8 mouse cellular contexts compared by ENCODE assay signal in genomic region chr9:122185061-122185460, GRCm38 (mm10).
DNase-seq lines count a peak whose midpoint lies in the region; ATAC-seq and TF ChIP-seq lines count a peak whose summit lies in the region.
"Had no signal": no experiment of that assay in that cellular context is flagged by ENCODE, and none has a peak within 500 bp of the region (broad histone marks: within the 10 kb centered on the region; RNA-seq: fewer than 3 reads in every experiment).

No protein-coding gene starts in this region.

- H3K4me2 ChIP-seq in forebrain, embryonic 14.5 days (ENCODE audit: low read length): no peak overlapping the region
- H3K4me2 ChIP-seq: lung, embryonic 15.5 days had no signal

- peak; percentile 65; the same call in 1 of the 2 replicates for ATAC-seq in cerebellum, adult (ENCODE audit: insufficient number of reproducible peaks, low FRiP score, low TSS enrichment)
- no peak; the same call in 1 of the 2 replicates for ATAC-seq in forebrain, embryonic 14.5 days
- ATAC-seq in megakaryocyte, adult 5-6 weeks (ENCODE audit: poor library complexity, severe bottlenecking): peak; percentile 58

- no peak for TF ChIP-seq POLR2A in spleen, adult 2 months (IDR thresholded peaks at IDR 0.05; ENCODE audit: low read depth, low read length)

- no peaks in the 10 kb centered on the region for H3K36me3 ChIP-seq in forebrain, embryonic 14.5 days (ENCODE audit: control insufficient read depth, insufficient read depth, low read length)
- H3K36me3 ChIP-seq in spleen, adult 2 months (ENCODE audit: control insufficient read depth, insufficient read depth, low read length): no peaks in the 10 kb centered on the region
- H3K36me3 ChIP-seq: lung, embryonic 15.5 days had no signal

- peak; percentile 81 for DNase-seq in NIH3T3 (ENCODE audit: low read depth)
- peak; percentile 72 for DNase-seq in forebrain, embryonic 14.5 days (ENCODE audit: low spot score)
- DNase-seq in heart, postnatal 4 days: peak; percentile 88
- peak; percentile 50 to 80 for DNase-seq in layer of hippocampus, postnatal 25 days (ENCODE audit: extremely low spot score in 1 of 2, low spot score in 1 of 2)
- peak; percentile 34 to 75 for DNase-seq in spleen, adult 2 months (ENCODE audit: low read depth in 1 of 2, low spot score in 2 of 2)

- no peak overlapping the region for H3K4me3 ChIP-seq in forebrain, embryonic 14.5 days (ENCODE audit: low read depth, low read length)
- no peak overlapping the region for H3K4me3 ChIP-seq in spleen, adult 2 months (ENCODE audit: extremely low read depth, insufficient read depth, insufficient read length)
- H3K4me3 ChIP-seq: lung, embryonic 15.5 days had no signal

- WGBS in forebrain, embryonic 14.5 days: 19% methylated on average over 2 of the region's 2 CpGs
- 9% methylated on average over 2 of the region's 2 CpGs for WGBS in spleen, adult 2 months

- H3K9me3 ChIP-seq in forebrain, embryonic 14.5 days (replicated peaks; ENCODE audit: control insufficient read depth, low read length): no peaks in the 10 kb centered on the region
- H3K9me3 ChIP-seq: lung, embryonic 15.5 days had no signal

- H3K9ac ChIP-seq in forebrain, embryonic 14.5 days (ENCODE audit: low read length): no peak overlapping the region
- H3K9ac ChIP-seq: lung, embryonic 15.5 days had no signal

- no peaks in the 10 kb centered on the region for H3K4me1 ChIP-seq in forebrain, embryonic 14.5 days (ENCODE audit: control insufficient read depth, insufficient read depth, low read length)
- H3K4me1 ChIP-seq in spleen, adult 2 months (ENCODE audit: control insufficient read depth, insufficient read depth, insufficient read length): peaks cover 10% of the 10 kb centered on the region; the same call in 1 of the 2 replicates
- H3K4me1 ChIP-seq: lung, embryonic 15.5 days had no signal

- H3K27me3 ChIP-seq in forebrain, embryonic 14.5 days (replicated peaks; ENCODE audit: control insufficient read depth, insufficient read depth, low read length): no peaks in the 10 kb centered on the region
- H3K27me3 ChIP-seq in spleen, adult 2 months (ENCODE audit: control insufficient read depth, insufficient read depth, low read length): no peaks in the 10 kb centered on the region
- H3K27me3 ChIP-seq: lung, embryonic 15.5 days had no signal

- no peak overlapping the region for H3K27ac ChIP-seq in forebrain, embryonic 14.5 days (ENCODE audit: low read depth, low read length)
- H3K27ac ChIP-seq in spleen, adult 2 months (ENCODE audit: insufficient read depth, low read length): no peak overlapping the region

- TF ChIP-seq CTCF in spleen, adult 2 months (IDR thresholded peaks at IDR 0.05; ENCODE audit: extremely low read depth, insufficient read depth, insufficient read length, insufficient replicate concordance): peak; percentile 64; the same call in 1 of the 2 replicates
